Comparison of ENCODE assay signal across 23 mouse cellular contexts in genomic region chr17:51499541-51499940, GRCm38 (mm10).
DNase-seq lines count a peak whose midpoint lies in the region; ATAC-seq and TF ChIP-seq lines count a peak whose summit lies in the region.
"Had no signal": no experiment of that assay in that cellular context is flagged by ENCODE, and none has a peak within 500 bp of the region (broad histone marks: within the 10 kb centered on the region; RNA-seq: fewer than 3 reads in every experiment).

No protein-coding gene starts in this region.

- no peak overlapping the region for H3K4me2 ChIP-seq in liver, embryonic 11.5 days
- H3K4me2 ChIP-seq: embryonic facial prominence, embryonic 13.5 days; embryonic facial prominence, embryonic 15.5 days; forebrain, embryonic 12.5 days had no signal

- WGBS in heart, embryonic 10.5 days, result 69% methylated on average over 2 of the region's 2 CpGs
- 29% methylated on average over 2 of the region's 2 CpGs for WGBS in liver, adult 2 months
- 56% methylated on average over 2 of the region's 2 CpGs for WGBS in liver, embryonic 11.5 days

- no peak for ATAC-seq in liver, embryonic 11.5 days (replicated peaks; ENCODE audit: low FRiP score)
- ATAC-seq: activated CD4-positive, CD25-positive, alpha-beta regulatory T cell, adult 4 months; forebrain, embryonic 14.5 days; forebrain, embryonic 16.5 days; Patski had no signal

- no peaks in the 10 kb centered on the region for H3K4me1 ChIP-seq in heart, embryonic 10.5 days
- no peaks in the 10 kb centered on the region for H3K4me1 ChIP-seq in liver, adult 2 months (ENCODE audit: control insufficient read depth, insufficient read depth, low read length)
- H3K4me1 ChIP-seq in liver, embryonic 11.5 days (replicated peaks; ENCODE audit: control insufficient read depth, insufficient read depth, low read length), result no peaks in the 10 kb centered on the region
- H3K4me1 ChIP-seq: embryonic facial prominence, embryonic 13.5 days; embryonic facial prominence, embryonic 15.5 days; forebrain, embryonic 10.5 days; forebrain, embryonic 12.5 days had no signal

- no peak overlapping the region for H3K9ac ChIP-seq in liver, adult 2 months (ENCODE audit: low read depth, low read length)
- no peak overlapping the region for H3K9ac ChIP-seq in liver, embryonic 11.5 days (ENCODE audit: low read depth, low read length)
- H3K9ac ChIP-seq: embryonic facial prominence, embryonic 13.5 days; embryonic facial prominence, embryonic 15.5 days; forebrain, embryonic 12.5 days had no signal

- no peak for TF ChIP-seq CTCF in liver, adult 2 months (IDR thresholded peaks at IDR 0.05; ENCODE audit: low read depth, low read length)

- no peaks in the 10 kb centered on the region for H3K79me2 ChIP-seq in liver, adult 2 months (ENCODE audit: control insufficient read depth, insufficient read depth, low read length)

- peak; percentile 14 for DNase-seq in adrenal gland, adult 2 months
- no peak for DNase-seq in adrenal gland, postnatal 10 days
- DNase-seq in heart, adult 11 months, result peak; percentile 72
- DNase-seq in heart, embryonic 10.5 days (ENCODE audit: low spot score), result no peak
- DNase-seq in liver, adult 2 months (ENCODE audit: extremely low read depth, low read depth, low spot score), result peak; percentile 68
- DNase-seq in liver, embryonic 11.5 days (ENCODE audit: low spot score), result no peak
- DNase-seq in 416B (ENCODE audit: low read depth), result peak; percentile 9
- DNase-seq in cerebellum, postnatal 10 days, result no peak
- DNase-seq: cerebellum, adult 11-12 months; cerebellum, adult 2 months; cerebellum, adult 9-10 months; cerebellum, postnatal 14 days; cerebellum, postnatal 36 days; embryo, embryonic 11 days had no signal

- TF ChIP-seq POLR2A in liver, adult 2 months (IDR thresholded peaks at IDR 0.05; ENCODE audit: extremely low read depth, insufficient read depth, low read length), result no peak

- H3K36me3 ChIP-seq in heart, embryonic 10.5 days, result no peaks in the 10 kb centered on the region
- H3K36me3 ChIP-seq in liver, adult 2 months (ENCODE audit: control insufficient read depth, insufficient read depth, low read length), result no peaks in the 10 kb centered on the region
- no peaks in the 10 kb centered on the region for H3K36me3 ChIP-seq in liver, embryonic 11.5 days (ENCODE audit: control insufficient read depth, insufficient read depth, low read length)
- H3K36me3 ChIP-seq: embryonic facial prominence, embryonic 13.5 days; embryonic facial prominence, embryonic 15.5 days; forebrain, embryonic 10.5 days; forebrain, embryonic 12.5 days had no signal

- no peaks in the 10 kb centered on the region for H3K27me3 ChIP-seq in heart, embryonic 10.5 days (ENCODE audit: insufficient read depth, poor library complexity, severe bottlenecking)
- no peaks in the 10 kb centered on the region for H3K27me3 ChIP-seq in liver, adult 2 months (ENCODE audit: control insufficient read depth, insufficient read depth, low read length)
- H3K27me3 ChIP-seq in liver, embryonic 11.5 days (replicated peaks; ENCODE audit: control insufficient read depth, insufficient read depth, low read length), result no peaks in the 10 kb centered on the region
- H3K27me3 ChIP-seq: embryonic facial prominence, embryonic 13.5 days; embryonic facial prominence, embryonic 15.5 days; forebrain, embryonic 12.5 days; Patski had no signal

- H3K27ac ChIP-seq in heart, embryonic 10.5 days, result no peak overlapping the region
- no peak overlapping the region for H3K27ac ChIP-seq in liver, adult 2 months (replicated peaks; ENCODE audit: insufficient read depth, low read depth, low read length)
- no peak overlapping the region for H3K27ac ChIP-seq in liver, embryonic 11.5 days (ENCODE audit: low read depth, low read length)
- H3K27ac ChIP-seq: embryonic facial prominence, embryonic 13.5 days; embryonic facial prominence, embryonic 15.5 days; forebrain, embryonic 10.5 days; forebrain, embryonic 12.5 days had no signal

- H3K4me3 ChIP-seq in heart, embryonic 10.5 days, result no peak overlapping the region
- no peak overlapping the region for H3K4me3 ChIP-seq in liver, adult 2 months (ENCODE audit: insufficient read depth, low read depth, low read length)
- H3K4me3 ChIP-seq in liver, embryonic 11.5 days (ENCODE audit: low read depth, low read length), result no peak overlapping the region
- H3K4me3 ChIP-seq: embryonic facial prominence, embryonic 13.5 days; embryonic facial prominence, embryonic 15.5 days; erythroblast, embryonic 14.5 days; forebrain, embryonic 10.5 days; forebrain, embryonic 12.5 days had no signal

- no peaks in the 10 kb centered on the region for H3K9me3 ChIP-seq in heart, embryonic 10.5 days
- H3K9me3 ChIP-seq in liver, embryonic 11.5 days (ENCODE audit: control insufficient read depth, low read length), result no peaks in the 10 kb centered on the region
- H3K9me3 ChIP-seq: embryonic facial prominence, embryonic 13.5 days; embryonic facial prominence, embryonic 15.5 days; forebrain, embryonic 10.5 days; forebrain, embryonic 12.5 days had no signal

Comparison
In these comparisons a context has a peak if more than half of its experiments do, and no peak if none do; other contexts are left out.
1. DNase-seq: peak in adrenal gland, adult 2 months (single experiment), heart, adult 11 months (single experiment), liver, adult 2 months (single experiment) and 416B (single experiment); none in adrenal gland, postnatal 10 days (single experiment), heart, embryonic 10.5 days (single experiment), liver, embryonic 11.5 days (single experiment) and cerebellum, postnatal 10 days (0 of 2).